Mouse (Mus musculus): ENCODE results near the gene Atp13a5.
A peak's percentile ranks its signal among the peaks of the same experiment; 100 is the strongest.

The Atp13a5 gene

DNA sequence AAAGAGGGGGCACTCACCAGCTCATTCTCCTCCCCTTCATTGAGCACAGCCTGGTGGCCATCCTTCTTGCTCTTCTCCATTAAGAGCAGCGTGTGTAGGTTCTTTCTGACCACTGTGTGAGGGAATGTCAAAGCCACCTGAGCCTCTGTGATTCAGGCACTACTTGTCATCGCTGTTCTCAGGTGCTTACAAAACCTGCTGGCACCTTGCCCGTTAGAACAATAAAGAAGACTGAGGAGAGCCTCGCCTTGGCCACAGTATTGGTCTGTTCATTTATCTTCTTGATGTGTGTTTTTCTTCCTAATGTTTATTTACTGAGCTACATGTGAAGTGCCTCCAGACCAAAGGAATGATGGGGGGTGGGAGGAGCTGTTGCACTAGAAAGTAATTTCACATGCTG, at the start of gene Atp13a5:
Gene Atp13a5, minus strand, starts transcription at position 275 of the 400 bp plus-strand sequence.
- DNase-seq (ENCODE audit: low spot score): no peak

GRCm38 (mm10) chr16:29414822-29415221, 36.3 kb upstream of the Atp13a5 start:
- DNase-seq (ENCODE audit: low spot score): no peak

DNA sequence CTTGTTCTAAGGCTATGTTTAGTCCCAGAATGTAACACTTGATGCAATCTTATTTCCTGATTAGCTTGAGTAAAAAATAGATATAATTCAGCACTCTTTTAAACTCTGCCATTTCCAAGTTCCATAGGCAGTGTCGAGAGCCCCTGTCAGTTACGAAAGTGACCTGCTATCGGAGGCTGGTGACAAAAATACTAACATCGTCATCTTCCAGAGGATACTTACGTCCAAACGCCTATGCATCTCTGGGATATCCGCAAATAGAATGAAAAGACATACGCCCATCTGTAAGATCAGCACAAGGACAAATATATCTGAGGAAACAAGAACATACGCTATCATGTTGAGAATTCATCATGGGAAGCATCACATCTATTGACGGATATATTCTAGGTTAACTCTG, 28.8 kb upstream of the Atp13a5 start:
- no peak for DNase-seq (ENCODE audit: low spot score)

DNA sequence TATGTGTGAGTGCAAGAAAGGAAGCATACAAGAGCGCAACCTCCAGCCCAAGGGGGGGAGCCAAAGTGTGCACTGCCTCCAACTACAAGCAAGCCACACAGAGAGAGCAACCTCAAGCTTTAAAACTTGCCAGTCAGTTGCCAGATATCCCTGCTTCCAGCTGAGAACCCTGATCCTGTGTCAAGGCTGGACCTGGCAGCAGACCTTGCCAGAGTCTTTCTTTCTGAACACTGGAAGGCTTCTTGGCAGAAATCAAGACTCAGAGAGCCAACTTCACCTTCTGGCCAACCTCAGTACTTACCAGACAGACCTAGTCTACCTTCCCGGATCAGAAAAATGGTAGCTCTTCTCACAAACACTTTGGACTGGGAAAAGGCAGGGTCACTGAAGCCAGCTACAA, 20.5 kb upstream of the Atp13a5 start:
- no peak for DNase-seq (ENCODE audit: low spot score)

DNA sequence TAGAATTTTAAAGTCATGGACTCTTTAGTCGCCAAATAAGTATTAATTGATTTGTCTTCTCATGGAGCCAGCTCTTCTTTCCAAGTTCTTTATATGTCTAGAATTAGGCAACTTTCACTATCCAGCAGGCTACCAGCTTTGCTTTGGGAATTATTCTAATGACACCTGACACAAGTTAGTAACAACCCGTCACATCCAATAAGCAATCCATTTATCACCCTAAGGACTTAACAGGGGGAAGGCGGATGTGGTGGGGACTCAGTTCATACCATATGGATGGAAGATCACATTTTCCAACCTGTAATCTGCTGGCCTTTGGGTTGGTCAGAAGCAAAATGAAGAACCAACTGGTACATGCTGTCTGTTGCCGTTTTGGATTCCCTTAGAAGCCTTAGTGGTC, 6.2 kb upstream of the Atp13a5 start:
- no peak for DNase-seq (ENCODE audit: low spot score)

DNA sequence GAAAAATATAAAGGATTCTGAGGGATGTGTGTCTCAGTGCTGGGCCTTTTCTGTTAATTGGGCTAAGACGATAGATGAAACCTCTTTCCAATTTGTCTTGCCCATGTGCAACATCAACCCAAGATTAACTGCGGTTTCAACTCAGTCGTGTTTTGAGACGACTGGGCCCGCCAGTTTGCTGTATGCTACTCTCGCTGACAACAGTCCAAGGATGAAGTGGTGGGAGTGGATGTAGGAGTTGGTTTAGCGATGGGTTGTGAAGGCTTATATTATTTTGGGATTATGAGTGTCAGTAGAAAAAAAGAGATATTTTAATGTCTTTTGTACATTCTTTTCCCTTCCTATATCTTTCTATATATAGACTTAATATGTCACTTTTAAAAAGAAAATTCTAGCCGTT, 3.9 kb downstream of the Atp13a5 start:
- DNase-seq (ENCODE audit: low spot score): peak; percentile 6

DNA sequence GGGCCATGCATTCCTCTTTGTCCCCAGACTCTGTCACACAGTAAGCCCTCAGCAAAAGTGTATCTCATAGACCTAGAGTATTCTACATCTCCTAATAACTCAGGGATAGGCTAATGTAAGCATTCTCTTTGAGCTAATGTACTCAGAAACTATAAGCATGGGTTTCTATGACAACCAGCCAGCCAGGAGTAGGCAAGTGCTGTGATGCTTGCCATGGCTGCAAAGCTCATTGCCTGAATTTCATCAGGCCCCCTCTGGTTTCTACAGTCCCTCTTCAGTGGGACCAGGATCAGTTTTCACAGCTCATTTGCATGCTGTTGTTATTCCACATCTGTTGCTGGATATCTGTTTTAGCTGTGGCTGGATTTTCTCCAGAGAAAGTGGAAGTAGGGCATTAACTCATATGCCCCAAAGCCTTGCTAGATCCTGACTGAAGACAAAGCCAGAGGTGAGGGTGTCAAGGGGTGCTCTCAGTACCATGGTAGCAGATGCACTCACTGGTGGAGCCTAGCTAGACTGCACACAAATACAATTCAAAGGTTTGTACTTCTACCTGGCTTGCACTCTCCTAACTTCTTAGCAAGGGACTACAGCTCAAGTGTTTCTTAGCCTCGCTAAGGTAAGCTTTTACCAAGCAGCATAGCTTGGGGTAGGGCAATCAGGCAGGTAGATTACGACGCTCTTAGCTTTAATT, 47.0 kb downstream of the Atp13a5 start:
- no peak for DNase-seq (ENCODE audit: low spot score)

GRCm38 (mm10) chr16:29330948-29331347, 47.6 kb downstream of the Atp13a5 start:
- no peak for DNase-seq (ENCODE audit: low spot score)

DNA sequence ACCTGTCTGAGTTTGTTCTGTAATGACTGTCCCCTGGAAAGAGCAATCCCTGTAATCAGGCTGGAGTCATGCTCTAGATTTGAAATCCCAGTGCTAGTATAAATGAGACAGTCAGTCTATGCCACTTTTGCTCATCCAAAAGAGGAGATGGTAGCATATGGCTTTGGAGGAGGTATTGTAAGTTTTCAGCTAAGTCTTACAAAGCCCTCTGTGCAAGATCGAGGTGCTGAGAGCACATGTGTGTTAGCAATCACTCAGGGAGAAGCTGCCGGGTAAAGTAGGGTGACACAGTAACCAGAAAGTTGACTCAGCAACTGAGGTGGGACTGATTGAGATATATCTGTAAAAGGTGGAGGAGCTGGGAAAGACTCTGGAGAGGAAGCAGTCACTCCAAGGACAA, 49.3 kb downstream of the Atp13a5 start:
- no peak for DNase-seq (ENCODE audit: low spot score)

DNA sequence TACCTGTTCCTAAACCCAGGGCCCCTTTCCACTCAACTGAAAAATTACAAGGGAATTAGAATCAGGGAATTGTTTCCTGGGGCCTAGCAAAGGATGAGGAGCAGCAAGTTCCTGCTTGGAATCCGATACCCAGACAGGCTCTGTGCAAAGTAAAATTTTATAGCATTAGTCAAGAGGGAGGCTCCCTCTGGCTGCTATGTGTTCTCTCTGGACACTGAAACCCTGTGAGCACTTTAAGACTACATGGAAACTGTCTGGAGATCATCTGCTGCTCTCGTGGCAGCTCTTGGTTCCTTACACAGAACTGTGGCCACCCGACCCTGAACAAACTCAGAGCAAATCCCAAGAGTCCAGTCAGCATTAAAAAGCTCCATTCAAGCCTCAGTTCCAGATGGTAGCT, 50.6 kb downstream of the Atp13a5 start:
- no peak for DNase-seq (ENCODE audit: low spot score)

DNA sequence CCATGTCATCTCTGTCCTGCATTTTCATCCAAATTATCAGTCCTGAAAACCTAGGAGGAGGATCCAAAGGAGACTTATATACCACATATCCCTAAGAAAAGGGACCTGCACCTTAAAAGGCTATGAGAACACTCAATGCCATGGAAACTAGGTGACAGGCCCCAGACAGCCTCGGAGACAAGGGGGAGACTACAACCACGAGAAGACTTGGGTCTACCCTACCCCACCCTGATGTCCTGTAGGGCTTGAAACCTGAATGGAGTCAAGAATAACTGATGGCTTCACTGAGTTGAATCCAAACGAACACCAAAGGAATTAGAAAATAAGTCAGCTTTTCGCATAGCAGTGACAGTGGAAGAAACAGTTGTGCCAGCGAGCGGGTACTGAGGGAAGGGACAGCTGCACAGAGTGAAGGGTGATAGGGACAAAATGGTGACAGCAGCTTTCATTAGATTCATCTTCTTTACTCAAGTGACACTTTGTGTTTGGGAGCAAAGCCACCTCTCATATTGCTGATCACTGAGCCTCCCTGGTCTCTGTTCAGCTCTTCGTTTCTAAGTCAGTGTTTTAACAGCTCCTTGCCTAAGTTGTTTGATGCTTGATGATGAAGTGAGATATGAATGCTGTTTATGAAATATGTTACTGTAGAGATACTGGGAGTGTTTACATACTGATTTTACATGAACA, 53.2 kb downstream of the Atp13a5 start:
- DNase-seq (ENCODE audit: low spot score): no peak

DNA sequence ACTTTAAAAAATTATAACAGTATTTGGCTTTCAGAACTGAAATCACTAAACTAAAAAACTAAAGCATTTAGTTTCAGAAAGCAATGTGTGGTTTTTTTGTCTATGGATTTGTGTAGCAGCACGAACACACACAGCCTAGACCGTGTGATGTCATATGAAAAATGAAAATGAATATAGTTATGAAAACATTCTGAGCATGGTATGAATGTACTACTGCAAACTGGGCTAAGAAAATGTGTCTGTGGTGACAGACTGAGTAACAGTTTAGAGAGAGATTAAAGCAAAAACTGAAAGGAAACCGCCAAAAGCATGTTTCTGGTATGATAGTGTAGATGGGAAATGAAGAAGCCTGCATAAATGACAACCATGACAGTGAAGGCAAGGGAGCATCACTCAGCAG, 57.8 kb downstream of the Atp13a5 start:
- no peak for DNase-seq (ENCODE audit: low spot score)

- no peak for DNase-seq (ENCODE audit: low spot score)
These were observed 63.1 kb downstream of the Atp13a5 start for GRCm38 (mm10) chr16:29315391-29315790.

GRCm38 (mm10) chr16:29314991-29315390, 63.5 kb downstream of the Atp13a5 start:
- no peak for DNase-seq (ENCODE audit: low spot score)

DNA sequence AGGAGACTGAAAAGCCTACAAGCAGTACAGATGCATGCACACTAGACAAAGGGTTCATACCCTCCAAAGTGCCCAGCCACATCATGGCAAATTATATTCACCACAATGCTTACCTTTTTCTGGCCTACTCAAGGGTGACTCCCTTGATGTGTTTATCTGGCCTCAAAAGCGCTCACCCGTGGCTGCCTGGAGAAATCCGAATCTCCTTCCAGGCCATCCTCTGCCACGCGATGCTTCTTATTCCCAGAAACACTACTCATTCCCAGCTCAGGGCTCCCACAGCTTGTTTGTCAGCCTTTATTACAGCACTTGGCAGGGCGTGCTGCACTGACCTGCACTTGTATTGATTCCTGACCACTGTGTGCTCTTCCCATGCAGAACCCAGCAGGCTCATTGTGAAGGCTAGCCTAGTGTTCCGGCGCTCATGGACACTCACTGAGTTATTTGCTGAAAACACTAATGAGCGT, 80.9 kb downstream of the Atp13a5 start:
- no peak for DNase-seq (ENCODE audit: low spot score)

DNA sequence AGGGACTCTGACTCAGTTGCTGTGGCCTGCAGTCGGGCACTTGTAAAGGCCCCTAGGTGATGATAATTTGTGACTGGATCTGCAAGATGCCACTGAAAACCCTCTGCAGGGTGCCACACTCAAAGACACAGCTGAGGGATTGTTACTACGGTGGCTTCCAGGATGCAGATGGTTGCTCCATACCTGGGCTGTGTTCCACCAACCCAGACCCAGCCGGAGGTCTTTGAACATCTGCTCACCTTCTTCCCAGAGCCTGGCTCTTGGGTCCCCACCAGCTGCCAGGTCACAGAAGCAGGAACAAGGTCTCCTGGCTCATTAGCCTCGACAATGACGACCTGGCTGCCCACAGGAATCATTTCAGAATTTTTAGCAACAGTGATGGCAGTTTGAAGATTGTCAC, 97.8 kb downstream of the Atp13a5 start:
- no peak for DNase-seq (ENCODE audit: low spot score)

GRCm38 (mm10) chr16:29254325-29254724, 124.2 kb downstream of the Atp13a5 start:
- no peak for DNase-seq (ENCODE audit: low spot score)

- DNase-seq (ENCODE audit: low spot score): no peak
These were observed 142.6 kb downstream of the Atp13a5 start for GRCm38 (mm10) chr16:29235951-29236350.

DNA sequence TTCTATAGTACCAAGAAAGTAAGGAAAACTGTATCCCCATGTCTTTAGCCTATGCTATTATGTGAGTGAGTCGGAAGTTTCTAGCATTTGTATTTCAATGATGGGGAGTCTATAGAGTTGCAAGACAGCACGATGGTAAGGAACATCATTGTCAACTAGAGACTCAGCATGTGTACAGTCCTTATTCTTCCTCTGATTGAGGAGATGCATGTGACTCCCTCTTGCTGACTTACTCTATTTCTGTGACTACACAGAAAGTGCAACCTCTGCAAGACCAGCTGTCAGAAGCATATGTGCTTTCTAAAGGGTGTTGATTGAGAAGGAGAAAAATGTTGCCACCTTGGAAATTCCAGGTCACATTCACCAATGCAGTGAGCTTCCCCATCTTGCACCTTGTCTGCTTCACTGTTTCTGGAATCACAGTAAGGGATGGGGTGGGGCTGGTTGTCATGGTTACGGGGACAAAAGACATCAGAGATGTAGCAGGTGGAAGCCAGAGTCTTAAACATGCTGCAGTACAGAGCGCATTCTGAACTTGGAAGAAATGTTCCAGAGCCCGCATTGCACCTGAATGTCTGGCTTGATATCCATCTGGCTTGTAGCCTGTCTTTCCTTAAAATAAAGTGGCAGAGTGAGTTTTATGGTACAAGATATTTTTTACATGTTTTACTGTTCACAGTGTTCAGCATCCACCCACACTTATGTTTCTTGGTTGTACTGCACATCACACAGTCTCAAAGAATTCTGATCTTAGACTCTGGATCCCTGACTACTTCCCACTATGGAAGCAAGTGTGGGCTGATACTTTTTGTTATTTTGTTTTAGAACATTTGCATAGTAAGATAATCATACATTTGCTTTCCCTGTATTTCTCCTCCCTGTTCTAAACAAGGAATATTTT, 161.9 kb downstream of the Atp13a5 start:
- DNase-seq (ENCODE audit: low spot score): peak; percentile 75

- no peak for DNase-seq (ENCODE audit: low spot score)
These were observed 168.7 kb downstream of the Atp13a5 start, which contains the start of gene Hrasls for GRCm38 (mm10) chr16:29209605-29210411. TSS of gene Hrasls (plus strand) at chr16:29209695.

DNA sequence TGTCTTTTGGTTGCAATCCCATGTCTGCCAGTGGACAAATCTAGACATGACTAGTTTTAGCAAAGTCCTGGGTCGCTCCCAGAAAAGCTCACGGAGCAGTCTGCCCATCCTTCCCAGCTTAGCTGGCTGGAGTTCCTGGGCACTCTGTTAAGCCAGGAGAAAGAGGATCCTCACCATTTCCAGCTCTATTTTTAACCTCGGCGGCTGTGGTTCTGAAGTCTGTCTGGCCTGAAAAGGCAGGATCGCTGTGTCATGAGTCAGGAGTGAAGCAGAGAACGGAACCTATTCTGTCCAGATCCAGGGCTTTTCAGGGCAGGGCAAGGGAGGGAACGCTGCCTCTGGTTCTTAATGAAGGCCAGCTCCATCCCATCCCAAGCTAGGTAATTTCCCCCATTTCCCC, 169.7 kb downstream of the Atp13a5 start:
- DNase-seq (ENCODE audit: low spot score): no peak

- no peak for DNase-seq (ENCODE audit: low spot score)
These were observed 173.0 kb downstream of the Atp13a5 start for GRCm38 (mm10) chr16:29205581-29205980.

All from left cerebral cortex, adult 11 months (tissue).